Mouse (Mus musculus) C2C12 (cell line): ENCODE data around the gene Syt10.

Experiments
- CEBPB ChIP-seq: IDR thresholded peaks from one replicate; pipeline ENCODE4 v1.6.1; 2011; ENCODE audit warnings: low read depth, mild to moderate bottlenecking, control low read depth, moderate library complexity
- CTCF ChIP-seq: IDR thresholded peaks from one replicate; pipeline ENCODE4 v1.5.1; 2011; ENCODE audit not compliant: control insufficient read depth, insufficient read depth, insufficient read length
- FOSL1 ChIP-seq: IDR thresholded peaks from one replicate; pipeline ENCODE4 v1.8.0; 2011; ENCODE audit warnings: mild to moderate bottlenecking, low read length; ENCODE audit not compliant: poor library complexity, insufficient read depth, severe bottlenecking
- MAX ChIP-seq: IDR thresholded peaks from one replicate; pipeline ENCODE4 v1.6.1; 2011; ENCODE audit warnings: mild to moderate bottlenecking, control low read depth
- MYOD1 ChIP-seq: IDR thresholded peaks from one replicate; pipeline ENCODE4 v1.6.1; 2011; ENCODE audit warnings: low read depth; ENCODE audit not compliant: control insufficient read depth, insufficient read length
- MYOG ChIP-seq: IDR thresholded peaks from one replicate; pipeline ENCODE4 v1.6.1; 2011; ENCODE audit not compliant: control insufficient read depth, insufficient read length; ENCODE audit errors: extremely low read depth
- USF1 ChIP-seq: IDR thresholded peaks from one replicate; pipeline ENCODE4 v1.6.1; 2011; ENCODE audit warnings: low read depth, mild to moderate bottlenecking, control low read depth, moderate library complexity

DNA sequence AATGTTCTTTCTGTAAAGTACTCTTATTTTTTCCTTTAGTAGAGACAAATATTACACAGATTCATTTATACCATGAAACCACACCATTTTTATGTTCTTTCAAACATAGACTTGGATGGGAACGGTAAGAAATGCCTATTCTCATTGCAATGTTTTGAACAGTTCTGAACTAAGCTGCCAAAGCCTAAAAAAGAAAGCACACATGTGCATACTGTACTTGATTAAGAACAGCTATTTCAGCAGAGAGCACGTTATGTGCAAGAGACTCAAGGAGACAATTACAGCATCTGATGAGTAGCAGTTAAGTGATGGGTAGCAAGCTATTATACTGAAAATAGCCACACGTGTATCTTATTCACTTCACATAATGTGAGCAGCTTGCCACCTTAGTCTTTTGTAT lies 108.0 kb downstream of the Syt10 start:
- no peak for TF ChIP-seq USF1
- no peak for TF ChIP-seq CTCF
- no peak for TF ChIP-seq MAX
- no peak for TF ChIP-seq CEBPB
- no peak for TF ChIP-seq FOSL1
- TF ChIP-seq MYOG = no peak
- no peak for TF ChIP-seq MYOD1
